Mouse (Mus musculus): ENCODE data around the gene Prkg1.
A peak's percentile ranks its signal among the peaks of the same experiment; 100 is the strongest.
"Not testable (repeated sequence)": the region's sequence is repeated elsewhere in the genome, so short reads cannot be mapped to it uniquely, and the experiment has no call there.

Gene Prkg1

GRCm38 (mm10) chr19:31424319-31424718, 340.5 kb downstream of the Prkg1 start:
- no peak for DNase-seq

DNA sequence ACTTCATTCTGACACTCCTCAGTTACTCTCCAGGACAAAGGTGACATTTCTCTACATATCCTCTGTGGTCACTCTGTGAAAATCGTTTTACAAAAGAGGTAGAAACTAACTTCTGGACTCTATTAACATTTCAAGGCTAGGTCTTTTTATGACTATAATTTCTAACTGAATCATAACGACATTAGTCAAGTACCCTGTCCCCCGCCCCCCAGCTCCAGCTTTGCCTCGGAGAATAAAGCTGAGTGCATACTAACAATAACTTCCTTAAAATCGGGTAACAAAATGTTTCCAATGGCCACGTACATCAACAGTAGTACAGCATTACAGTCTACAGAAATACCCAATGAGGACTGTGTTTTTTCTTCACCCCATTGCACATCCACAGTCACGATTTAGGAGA, 351.3 kb downstream of the Prkg1 start:
- no peak for DNase-seq

DNA sequence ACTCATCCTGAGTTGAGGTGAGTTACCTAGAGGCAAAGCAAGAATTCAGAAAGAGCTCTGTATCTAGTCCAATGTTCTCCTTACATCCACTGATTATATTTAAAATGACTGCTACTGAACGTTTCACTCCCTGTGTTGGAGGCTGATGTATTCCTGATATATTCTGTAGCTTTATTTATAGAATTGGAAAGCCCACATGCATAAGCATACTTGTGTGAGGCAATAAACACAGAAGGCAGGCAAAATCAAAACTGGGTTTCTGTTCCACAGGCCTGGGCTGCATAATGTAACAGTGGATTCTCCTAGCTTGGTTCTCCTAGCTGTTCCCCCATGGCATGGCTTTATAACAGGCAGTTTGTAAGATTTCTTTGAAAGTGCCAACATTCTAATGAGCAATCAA, 368.7 kb downstream of the Prkg1 start:
- DNase-seq = no peak

DNA sequence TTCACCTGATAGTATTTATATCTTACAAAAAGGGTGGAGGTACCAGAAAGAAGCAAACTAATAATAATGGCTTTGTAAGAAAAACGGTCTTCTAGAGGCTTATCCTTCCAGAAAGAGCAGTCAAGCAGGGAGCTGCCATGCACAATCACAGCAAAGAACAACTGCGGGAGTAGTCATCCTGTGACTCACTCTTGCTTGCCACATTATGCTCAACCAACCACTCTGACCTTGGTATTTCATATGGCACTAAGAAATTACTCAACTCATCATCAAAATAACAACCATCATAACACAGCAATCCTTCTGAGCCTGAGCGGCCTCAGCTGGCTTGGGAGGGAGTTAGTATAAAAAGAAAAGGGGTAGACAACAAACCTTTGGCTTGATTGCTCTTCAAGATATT, 379.5 kb downstream of the Prkg1 start:
- DNase-seq = no peak

DNA sequence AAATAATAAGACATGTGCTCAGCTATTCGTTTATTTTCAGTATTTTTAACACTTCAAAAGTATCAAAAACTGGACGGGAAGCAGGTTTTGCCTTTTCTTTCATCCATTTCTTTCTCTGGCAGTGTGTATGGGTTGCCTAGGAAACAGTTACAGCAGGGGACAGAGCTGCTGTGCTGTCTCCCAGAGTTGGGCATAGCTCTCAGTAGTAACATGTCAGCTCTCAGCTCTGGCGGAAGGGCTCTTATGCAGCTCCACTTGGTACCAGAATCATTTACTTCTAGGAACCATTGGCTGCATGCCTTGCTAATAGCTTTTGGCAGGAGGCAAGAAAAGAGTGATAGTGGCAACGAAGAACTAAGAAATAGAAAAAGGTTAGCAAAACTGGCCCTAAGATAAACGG, 381.0 kb downstream of the Prkg1 start:
- no peak for DNase-seq

GRCm38 (mm10) chr19:31370106-31370505, 394.7 kb downstream of the Prkg1 start:
- no peak for DNase-seq

GRCm38 (mm10) chr19:31369116-31369515, 395.7 kb downstream of the Prkg1 start:
- DNase-seq = no peak

DNA sequence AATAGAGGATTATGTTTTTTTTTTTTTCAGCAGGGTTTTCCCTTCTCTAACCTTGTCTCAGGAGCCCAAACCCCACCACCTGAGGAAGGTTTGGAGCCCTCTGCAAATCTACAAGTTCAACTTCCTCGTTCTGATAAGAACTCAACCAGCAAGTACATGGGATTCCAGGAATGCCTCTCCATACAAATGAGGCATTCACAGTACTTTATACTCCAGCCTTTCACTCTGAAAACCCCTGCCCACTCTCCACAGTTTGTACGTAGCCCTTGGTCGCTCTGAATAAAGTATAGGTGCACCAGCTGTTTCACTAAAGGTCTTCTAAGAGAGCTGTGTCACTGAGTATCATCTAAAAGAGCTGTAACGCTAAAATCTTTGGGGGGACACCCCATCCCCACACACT, 402.8 kb downstream of the Prkg1 start:
- no peak for DNase-seq

GRCm38 (mm10) chr19:31361575-31361974, 403.3 kb downstream of the Prkg1 start:
- DNase-seq = no peak

- no peak for DNase-seq
These were observed 403.7 kb downstream of the Prkg1 start for GRCm38 (mm10) chr19:31361161-31361560.

- no peak for DNase-seq
These were observed 409.9 kb downstream of the Prkg1 start for GRCm38 (mm10) chr19:31354959-31355358.

DNA sequence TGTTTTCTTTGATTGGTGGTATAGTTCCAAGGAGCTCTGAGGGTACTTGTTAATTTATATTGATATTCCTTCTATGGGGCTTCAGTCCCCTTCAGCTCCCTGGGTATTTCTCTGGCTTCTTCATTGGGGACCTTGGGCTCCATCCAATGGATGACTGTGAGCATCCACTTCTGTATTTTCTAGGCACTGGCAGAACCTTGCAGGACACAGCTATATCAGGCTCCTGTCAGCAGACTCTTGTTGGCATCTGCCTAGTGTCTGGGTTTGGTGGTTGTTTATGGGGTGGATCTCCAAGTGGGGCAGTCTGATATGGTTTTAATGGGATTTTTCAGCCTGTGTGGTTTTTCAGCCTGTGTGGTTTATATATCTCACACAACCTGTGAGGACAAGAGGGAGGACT, 412.0 kb downstream of the Prkg1 start:
- DNase-seq = not testable (repeated sequence)

DNA sequence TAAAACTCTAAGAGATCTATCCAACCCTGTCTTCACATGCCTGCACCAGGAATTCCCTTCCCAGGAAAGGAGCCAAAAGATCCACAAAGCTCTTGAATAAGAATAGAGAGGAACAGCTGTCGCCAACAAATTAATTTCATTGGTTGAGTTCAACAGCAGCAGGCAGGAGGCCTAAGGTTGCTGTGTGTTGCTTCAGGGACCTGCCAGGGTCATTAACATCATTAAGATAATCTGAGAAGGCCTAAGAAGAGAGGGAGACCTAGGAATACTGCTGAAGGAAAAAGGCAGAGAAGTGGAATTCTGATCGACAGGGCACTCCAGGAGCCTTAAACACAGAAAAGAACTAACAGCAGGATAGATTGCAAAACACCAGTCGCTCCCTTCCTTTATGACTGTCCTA, 413.0 kb downstream of the Prkg1 start:
- no peak for DNase-seq

DNA sequence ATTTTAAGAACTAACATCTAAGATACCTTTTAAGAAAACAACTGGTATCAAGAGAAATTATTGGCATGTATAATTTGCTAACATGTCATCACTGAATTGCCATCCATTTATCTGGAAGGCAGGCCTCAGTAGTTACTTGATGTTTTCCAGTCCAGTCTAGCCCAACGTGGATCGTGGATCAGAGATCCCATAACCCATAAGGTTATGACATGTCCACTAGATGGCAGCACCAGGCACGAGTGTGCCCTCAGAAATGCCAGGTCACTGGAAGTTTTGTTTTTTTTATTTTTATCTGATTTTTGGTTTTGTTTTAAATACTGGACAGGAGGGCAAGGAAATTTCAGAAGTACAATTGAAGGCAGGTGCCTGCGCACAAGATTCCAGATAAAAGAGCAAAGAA, 422.7 kb downstream of the Prkg1 start:
- DNase-seq = peak; percentile 38

GRCm38 (mm10) chr19:31340898-31341297, 423.9 kb downstream of the Prkg1 start:
- no peak for DNase-seq

DNA sequence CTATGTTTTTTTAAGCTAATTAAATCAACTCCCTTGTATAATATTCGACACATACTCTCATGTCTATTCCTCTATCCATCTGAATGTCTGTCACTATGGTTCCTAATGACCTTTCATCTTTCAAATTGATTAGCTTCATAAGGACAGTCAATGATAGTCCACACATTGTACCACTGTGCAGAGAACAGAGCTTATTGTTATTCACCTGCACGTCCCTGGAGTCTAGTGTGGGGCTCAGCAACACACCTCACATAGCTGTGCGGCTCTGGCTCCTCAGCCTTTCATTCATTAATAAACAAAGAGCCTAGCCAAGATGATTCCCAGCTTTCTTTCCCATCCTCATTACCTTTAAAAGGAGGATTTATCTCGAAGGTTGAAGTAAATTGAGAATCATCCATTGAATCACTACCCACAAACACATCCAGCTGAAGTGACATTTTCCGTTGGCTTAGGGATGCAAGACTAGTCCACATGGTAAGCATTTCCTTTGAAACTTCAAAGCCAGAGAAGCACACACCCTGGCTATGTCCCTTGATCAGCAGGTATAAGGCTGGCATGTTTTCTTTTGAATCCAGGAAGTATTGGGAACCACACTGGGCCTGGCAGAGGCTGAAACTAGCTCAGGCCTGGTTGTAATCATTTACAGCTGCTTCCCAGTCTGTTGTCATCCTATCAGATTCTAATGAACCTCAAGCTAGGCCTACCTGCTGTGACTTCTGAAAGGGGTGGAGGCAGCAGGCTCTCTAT, 426.3 kb downstream of the Prkg1 start:
- DNase-seq = no peak

DNA sequence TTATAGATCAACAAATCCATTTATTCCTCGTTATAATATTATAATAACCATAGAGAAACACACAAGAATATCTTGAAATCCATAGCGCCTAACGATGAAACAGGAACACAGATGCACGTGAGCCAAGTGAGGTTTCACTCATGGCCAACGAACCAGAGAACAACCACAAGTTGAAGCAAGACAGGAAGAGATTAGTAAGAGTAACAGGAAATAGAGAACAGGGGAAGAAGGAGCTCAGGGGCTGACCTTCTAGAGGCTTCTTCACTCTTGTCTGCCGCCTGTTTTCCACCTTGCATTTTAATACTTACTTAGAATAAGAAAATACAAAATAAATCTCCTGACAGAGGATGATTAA, 427.0 kb downstream of the Prkg1 start:
- DNase-seq = peak; percentile 18

GRCm38 (mm10) chr19:31337163-31337862, 427.5 kb downstream of the Prkg1 start:
- DNase-seq = peak; percentile 52

GRCm38 (mm10) chr19:31336381-31336780, 428.5 kb downstream of the Prkg1 start:
- DNase-seq = no peak

GRCm38 (mm10) chr19:31329893-31330292, 434.9 kb downstream of the Prkg1 start:
- no peak for DNase-seq

DNA sequence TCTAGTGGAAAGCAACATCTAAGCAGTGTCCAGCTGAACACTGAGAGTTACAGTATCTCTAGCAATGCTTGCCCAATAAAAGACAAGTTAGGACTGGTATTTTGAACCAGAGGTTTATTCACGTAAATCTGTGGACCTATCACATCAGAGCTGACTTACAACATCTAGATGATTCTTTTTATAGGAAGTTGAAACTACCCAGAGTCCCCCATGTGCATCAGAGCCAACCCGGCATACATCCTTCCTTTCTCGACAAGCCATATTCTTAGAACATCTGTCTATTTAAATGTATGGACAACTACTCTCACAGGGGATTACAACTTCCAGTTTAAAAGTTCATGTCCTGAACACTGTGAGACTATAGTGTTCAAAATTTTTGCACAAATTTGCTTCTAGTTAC, 460.1 kb downstream of the Prkg1 start:
- DNase-seq = no peak

DNA sequence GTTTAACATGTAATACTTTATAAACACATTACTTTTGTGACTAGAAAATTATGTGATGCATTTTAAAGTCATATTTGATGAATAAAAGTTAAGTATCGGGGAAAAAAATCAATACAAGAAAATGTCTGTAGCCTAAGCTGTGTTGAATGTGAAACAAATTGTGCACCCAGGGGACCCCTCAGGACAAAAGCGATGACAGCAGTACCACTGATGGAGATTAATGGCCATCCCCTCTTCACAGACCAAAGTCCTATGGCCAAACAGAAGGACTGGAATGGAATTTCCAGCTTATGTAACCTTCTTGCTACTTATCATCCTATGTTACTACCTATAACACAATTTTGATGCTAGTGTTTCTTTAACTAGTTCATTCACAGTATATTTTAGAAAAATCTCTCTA, 473.6 kb downstream of the Prkg1 start:
- no peak for DNase-seq

DNA sequence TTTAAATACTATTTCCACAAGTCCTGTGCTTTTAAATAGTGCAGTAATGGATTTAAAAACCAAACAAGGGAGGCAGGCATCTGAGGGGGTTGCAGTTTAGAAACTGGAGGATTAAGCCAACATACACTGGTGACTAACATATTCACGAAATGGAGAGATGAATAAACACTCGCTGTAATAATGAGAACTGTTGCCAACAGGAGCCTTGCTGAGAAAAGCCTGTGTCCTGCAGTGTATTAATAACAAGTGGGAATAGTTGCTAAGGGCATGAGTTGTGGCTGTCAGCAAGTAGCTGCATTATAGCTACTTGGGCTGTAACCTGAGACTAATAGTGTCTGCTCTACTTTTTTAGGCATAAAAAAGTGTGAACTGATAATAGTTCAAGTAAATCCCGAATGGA, 480.3 kb downstream of the Prkg1 start:
- no peak for DNase-seq

- DNase-seq = no peak
These were observed 480.7 kb downstream of the Prkg1 start for GRCm38 (mm10) chr19:31284126-31284525.

DNA sequence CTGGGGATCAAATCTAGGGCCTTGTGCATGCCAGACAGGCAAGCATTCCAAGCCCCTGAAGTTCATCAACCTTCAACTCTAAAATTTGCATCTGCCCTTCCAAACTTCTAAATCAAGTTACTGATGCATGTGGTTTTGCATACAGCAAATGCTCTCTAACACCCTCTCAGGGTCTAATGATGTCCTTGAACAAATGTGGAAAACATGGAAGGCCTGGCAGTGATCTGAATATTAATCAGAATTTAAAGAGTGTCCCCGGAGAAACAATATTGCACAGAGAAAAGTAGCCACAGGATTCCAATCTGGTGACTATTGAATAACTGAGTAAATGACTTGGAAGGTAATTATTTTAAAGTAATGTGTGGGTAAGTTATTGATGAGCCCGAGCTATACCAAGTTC, 481.2 kb downstream of the Prkg1 start:
- DNase-seq = no peak

All from thymus, postnatal 25 days (tissue).